Mouse (Mus musculus) heart, embryonic 12.5 days (tissue): ENCODE measurements at regions not wholly inside any gene's neighbourhood (a gene's known extent, or its start where the extent isn't known, plus 50 kb on each side); places are given as distances from the start of the nearest gene placed in this dataset.

ENCODE experiments used
- ATAC-seq: fragments of 200-750 bp; cut with Nextera tagmentation; 2 replicates; pipeline ENCODE4 v1.8.0; 2017; ENCODE audit warnings: moderate TSS enrichment, moderate library complexity; ENCODE audit not compliant: insufficient number of reproducible peaks, low FRiP score
- H3K27ac ChIP-seq: fragments of 300-500 bp; sonication (generic); 2 replicates; pipeline ENCODE4 v1.5.1; 2016; ENCODE audit warnings: mild to moderate bottlenecking, moderate library complexity; ENCODE audit not compliant: poor library complexity, severe bottlenecking
- H3K27me3 ChIP-seq: fragments of 300-500 bp; sonication (generic); replicated peaks from 2 replicates; pipeline ENCODE4 v1.6.1; 2016; ENCODE audit warnings: mild to moderate bottlenecking, moderate library complexity
- H3K36me3 ChIP-seq: fragments of 300-500 bp; sonication (generic); 2 replicates; pipeline ENCODE4 v1.6.1; 2016; ENCODE audit warnings: mild to moderate bottlenecking, moderate library complexity
- H3K4me1 ChIP-seq: fragments of 300-500 bp; sonication (generic); replicated peaks from 2 replicates; pipeline ENCODE4 v1.6.1; 2016; ENCODE audit warnings: mild to moderate bottlenecking
- H3K4me2 ChIP-seq: fragments of 300-500 bp; sonication (generic); 2 replicates; pipeline ENCODE4 v1.6.1; 2016; ENCODE audit warnings: mild to moderate bottlenecking, moderate library complexity
- H3K4me3 ChIP-seq: fragments of 300-500 bp; sonication (generic); 2 replicates; pipeline ENCODE4 v1.5.1; 2016; ENCODE audit warnings: mild to moderate bottlenecking
- H3K9ac ChIP-seq: fragments of 300-500 bp; sonication (generic); 2 replicates; pipeline ENCODE4 v1.6.1; 2016; ENCODE audit warnings: mild to moderate bottlenecking, moderate library complexity
- H3K9me3 ChIP-seq: fragments of 300-500 bp; sonication (generic); replicated peaks from 2 replicates; pipeline ENCODE4 v1.6.1; 2016; ENCODE audit warnings: mild to moderate bottlenecking, moderate library complexity
- WGBS: fragments of 180-500 bp; shearing (Covaris S2); methylation state at CpG from one replicate; pipeline ENCODE4 v1.1.7; 2016; 5-methylcytosine and 5-hydroxymethylcytosine counted together

DNA sequence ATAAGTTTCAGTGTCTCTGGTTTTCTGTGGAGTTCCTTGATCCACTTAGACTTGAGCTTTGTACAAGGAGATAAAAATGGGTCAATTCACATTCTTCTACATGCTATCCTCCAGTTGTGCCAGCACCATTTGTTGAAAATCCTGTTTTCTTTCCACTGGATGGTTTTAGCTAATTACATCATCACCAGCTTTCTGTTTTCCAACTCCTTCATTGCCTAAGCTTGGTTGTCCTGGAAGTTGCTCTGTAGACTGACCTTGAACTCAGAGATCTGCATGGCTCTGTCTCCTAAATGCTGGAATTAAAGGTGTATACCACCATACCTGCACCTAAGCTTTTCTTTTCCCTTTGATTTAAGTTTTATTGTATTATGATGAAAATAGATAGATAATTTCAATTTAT lies 306.2 kb downstream of the Etaa1 start:
- no peaks in the 10 kb centered on the region for H3K36me3 ChIP-seq
- ATAC-seq: no peak
- no peak overlapping the region for H3K9ac ChIP-seq
- no peak overlapping the region for H3K4me3 ChIP-seq
- no peak overlapping the region for H3K4me2 ChIP-seq
- H3K4me1 ChIP-seq: no peaks in the 10 kb centered on the region
- H3K27ac ChIP-seq: no peak overlapping the region
- H3K9me3 ChIP-seq: no peaks in the 10 kb centered on the region
- no peaks in the 10 kb centered on the region for H3K27me3 ChIP-seq

DNA sequence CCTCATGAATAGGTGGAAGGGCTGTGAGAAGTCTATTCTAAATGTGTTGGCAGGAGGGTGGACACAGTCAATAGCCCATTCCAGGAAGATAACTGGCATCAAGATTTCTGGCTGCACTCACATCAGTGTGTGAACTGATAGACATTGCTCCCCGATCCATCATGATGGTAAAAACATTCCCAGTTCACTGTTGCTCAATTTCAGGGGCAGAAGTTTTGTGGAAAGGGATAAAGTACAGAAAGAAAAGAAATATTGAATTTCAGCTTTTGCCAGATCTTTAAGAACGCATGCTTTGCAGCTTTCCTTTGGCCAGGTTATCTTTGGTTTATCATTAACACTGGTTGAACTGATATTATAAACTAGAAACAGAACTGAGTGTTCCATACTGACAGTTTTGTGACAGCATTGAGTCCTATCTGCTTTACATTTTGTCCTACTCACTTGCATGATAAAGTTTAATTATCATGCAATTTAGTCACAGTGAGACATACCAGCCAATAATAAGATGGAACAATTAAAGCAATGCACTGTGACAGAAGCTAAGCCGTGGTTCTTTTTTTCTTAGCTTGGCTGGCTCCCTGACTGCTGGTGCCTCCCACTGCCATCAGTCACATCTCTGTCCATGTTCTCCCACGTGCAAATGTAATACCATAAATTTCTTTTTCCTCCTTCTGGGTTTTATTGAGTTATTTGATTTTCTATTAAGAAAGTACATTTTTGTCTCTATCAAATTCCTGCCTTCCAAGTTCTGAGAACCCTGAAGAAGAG lies 302.1 kb downstream of the Etaa1 start:
- ATAC-seq: no peak
- no peaks in the 10 kb centered on the region for H3K36me3 ChIP-seq
- no peak overlapping the region for H3K9ac ChIP-seq
- H3K4me1 ChIP-seq: no peaks in the 10 kb centered on the region
- H3K4me3 ChIP-seq: no peak overlapping the region
- no peak overlapping the region for H3K27ac ChIP-seq
- H3K4me2 ChIP-seq: no peak overlapping the region
- WGBS: 72% methylated on average over 4 of the region's 4 CpGs
- no peaks in the 10 kb centered on the region for H3K27me3 ChIP-seq
- H3K9me3 ChIP-seq: no peaks in the 10 kb centered on the region

DNA sequence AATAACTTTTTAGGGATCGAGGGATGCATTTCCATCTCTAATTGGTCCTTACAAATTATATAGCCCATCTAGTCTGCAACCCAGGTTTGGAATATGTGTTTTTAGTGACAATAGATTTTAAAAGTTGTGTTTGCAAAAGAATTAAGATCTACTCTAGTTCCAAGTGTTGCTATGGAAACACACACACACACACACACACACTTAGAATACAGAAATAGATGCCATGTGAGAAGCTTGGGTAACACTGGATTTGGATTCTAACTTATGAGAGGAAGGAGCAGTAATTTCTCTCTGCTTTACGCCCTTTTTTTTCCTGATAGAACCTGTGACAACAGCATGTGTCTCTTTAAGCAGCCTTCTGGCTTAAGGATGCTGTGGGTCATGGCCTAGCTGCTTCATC lies 297.8 kb downstream of the Etaa1 start:
- Histone ChIP-seq H3K4me2 (no peak overlapping the region), H3K4me3 (no peak overlapping the region), H3K27ac (no peak overlapping the region), H3K4me1 (no peaks in the 10 kb centered on the region), H3K36me3 (no peaks in the 10 kb centered on the region), H3K9ac (no peak overlapping the region), H3K9me3 (no peaks in the 10 kb centered on the region), H3K27me3 (no peaks in the 10 kb centered on the region)
- WGBS: 80% methylated on average over 2 of the region's 2 CpGs
- no peak for ATAC-seq

DNA sequence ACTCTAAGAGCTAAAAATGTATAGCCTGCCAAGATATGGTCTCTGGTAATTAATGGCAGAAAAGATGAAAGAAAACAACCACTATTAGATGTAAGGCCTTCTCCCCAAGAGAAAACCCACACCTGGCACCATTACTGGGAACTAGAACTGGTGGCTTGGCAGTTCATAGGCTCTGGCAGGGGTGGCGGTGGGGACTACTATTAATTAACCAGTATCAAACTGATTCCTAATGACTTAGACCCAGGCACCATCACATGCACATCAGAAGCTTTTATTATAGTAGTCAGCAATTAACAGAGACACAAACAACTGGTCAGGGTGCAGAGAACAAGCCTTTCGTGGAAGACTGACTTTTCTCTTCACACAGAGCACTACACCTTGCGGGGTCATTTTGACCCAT lies 296.0 kb downstream of the Etaa1 start:
- no peak for ATAC-seq

GRCm38 (mm10) chr11:17658289-17658688 lies 295.4 kb downstream of the Etaa1 start:
- H3K4me1 ChIP-seq: no peaks in the 10 kb centered on the region
- H3K27ac ChIP-seq: no peak overlapping the region
- no peaks in the 10 kb centered on the region for H3K9me3 ChIP-seq
- no peak for ATAC-seq
- no peaks in the 10 kb centered on the region for H3K27me3 ChIP-seq
- H3K4me2 ChIP-seq: no peak overlapping the region
- H3K9ac ChIP-seq: no peak overlapping the region
- no peak overlapping the region for H3K4me3 ChIP-seq
- H3K36me3 ChIP-seq: no peaks in the 10 kb centered on the region
- 80% methylated on average over 3 of the region's 3 CpGs for WGBS

More for the DNA sequence above, 296.0 kb downstream of the Etaa1 start:
- Histone ChIP-seq H3K4me2 (no peak overlapping the region), H3K9me3 (no peaks in the 10 kb centered on the region), H3K4me1 (no peaks in the 10 kb centered on the region), H3K36me3 (no peaks in the 10 kb centered on the region), H3K9ac (no peak overlapping the region), H3K27me3 (no peaks in the 10 kb centered on the region), H3K4me3 (no peak overlapping the region), H3K27ac (no peak overlapping the region)
- 88% methylated on average over 3 of the region's 3 CpGs for WGBS

- no peaks in the 10 kb centered on the region for H3K27me3 ChIP-seq
- no peaks in the 10 kb centered on the region for H3K36me3 ChIP-seq
- WGBS: 88% methylated on average over 4 of the region's 4 CpGs
- H3K9ac ChIP-seq: no peak overlapping the region
- no peak overlapping the region for H3K4me3 ChIP-seq
- H3K27ac ChIP-seq: no peak overlapping the region
- H3K9me3 ChIP-seq: no peaks in the 10 kb centered on the region
- 0 out of 2 replicates have a peak, but pooled peaks cover 1% of the 10 kb centered on the region for H3K4me1 ChIP-seq
- no peak for ATAC-seq
- no peak overlapping the region for H3K4me2 ChIP-seq
Measured at GRCm38 (mm10) chr11:17658717-17659116, 295.0 kb downstream of the Etaa1 start.

GRCm38 (mm10) chr11:17663893-17664292 lies 289.8 kb downstream of the Etaa1 start:
- H3K9ac ChIP-seq: no peak overlapping the region
- no peaks in the 10 kb centered on the region for H3K9me3 ChIP-seq
- H3K4me2 ChIP-seq: no peak overlapping the region
- 0 out of 2 replicates have a peak, but pooled peaks cover 5% of the 10 kb centered on the region for H3K4me1 ChIP-seq
- no peak overlapping the region for H3K27ac ChIP-seq
- no peaks in the 10 kb centered on the region for H3K36me3 ChIP-seq
- 70% methylated on average over 5 of the region's 5 CpGs for WGBS
- no peak for ATAC-seq
- H3K4me3 ChIP-seq: no peak overlapping the region
- H3K27me3 ChIP-seq: no peaks in the 10 kb centered on the region

DNA sequence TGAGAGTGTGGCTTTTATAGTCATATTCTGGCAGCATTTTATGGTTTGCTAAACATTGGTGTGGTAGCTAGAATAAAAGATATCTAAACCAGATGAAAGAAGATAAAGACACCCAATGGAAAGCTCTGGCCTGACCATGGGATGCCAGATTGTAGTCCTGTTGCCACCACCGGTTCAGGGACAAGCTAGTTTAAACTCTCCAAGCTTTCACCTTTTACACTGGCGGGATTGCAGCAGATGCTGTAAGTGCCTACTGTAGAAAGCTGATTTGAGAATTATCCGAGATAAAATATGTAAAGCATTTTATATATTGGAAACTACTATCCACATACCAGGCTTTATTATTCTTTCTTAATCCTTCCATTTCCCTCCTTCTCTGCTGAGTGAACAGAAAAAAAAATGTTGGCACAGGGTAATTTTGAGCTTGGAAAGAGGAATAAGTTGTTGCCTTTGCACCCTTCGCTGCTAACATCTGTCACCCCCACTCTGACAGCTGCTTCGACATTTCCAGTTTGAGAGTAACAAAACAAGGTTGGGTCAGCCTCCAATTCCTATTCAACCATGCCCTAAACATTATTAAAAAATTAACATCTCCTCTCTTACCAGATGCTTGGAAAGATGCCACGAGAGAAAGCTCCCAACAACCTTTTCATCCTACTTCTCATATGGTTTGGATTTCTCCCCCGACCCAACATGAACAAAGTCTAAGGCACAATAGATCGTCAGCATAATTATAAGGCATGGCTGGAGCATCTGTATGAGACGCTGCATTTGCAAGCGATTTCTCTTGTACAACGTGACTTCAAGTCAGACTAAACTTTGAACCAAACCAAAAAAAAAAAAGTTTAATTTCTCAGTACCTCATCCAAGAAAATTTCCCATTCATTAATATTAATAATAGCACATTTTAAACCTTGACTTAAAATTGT lies 287.8 kb downstream of the Etaa1 start:
- H3K27me3 ChIP-seq: no peaks in the 10 kb centered on the region
- H3K4me1 ChIP-seq: 0 out of 2 replicates have a peak, but pooled peaks cover 5% of the 10 kb centered on the region
- H3K4me2 ChIP-seq: no peak overlapping the region
- no peaks in the 10 kb centered on the region for H3K36me3 ChIP-seq
- 81% methylated on average over 11 of the region's 11 CpGs for WGBS
- H3K9me3 ChIP-seq: no peaks in the 10 kb centered on the region
- no peak overlapping the region for H3K4me3 ChIP-seq
- ATAC-seq: no peak
- no peak overlapping the region for H3K9ac ChIP-seq
- no peak overlapping the region for H3K27ac ChIP-seq

DNA sequence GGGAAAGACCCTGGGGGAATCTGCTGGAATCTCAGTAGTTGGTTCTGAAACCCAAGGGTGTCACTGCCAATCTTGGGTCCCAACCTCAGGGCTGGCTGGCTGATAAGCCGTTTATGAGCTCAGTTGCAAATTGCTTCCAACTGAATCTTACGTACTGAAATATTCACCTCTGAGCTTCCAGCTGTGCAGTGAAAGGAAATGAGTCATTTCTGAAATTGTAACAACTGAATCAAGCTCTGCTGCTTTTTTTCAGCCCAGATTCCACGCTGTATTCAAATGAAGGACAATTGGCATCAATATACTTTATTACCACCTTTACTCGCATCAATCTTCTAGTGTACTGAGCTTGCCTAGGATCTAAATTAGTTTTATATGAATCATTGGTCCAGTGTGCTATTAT lies 272.7 kb downstream of the Etaa1 start:
- Histone ChIP-seq H3K4me1 (0 out of 2 replicates have a peak, but pooled peaks cover 3% of the 10 kb centered on the region), H3K4me3 (no peak overlapping the region), H3K9me3 (no peaks in the 10 kb centered on the region), H3K27me3 (no peaks in the 10 kb centered on the region), H3K4me2 (no peak overlapping the region), H3K9ac (no peak overlapping the region), H3K36me3 (no peaks in the 10 kb centered on the region), H3K27ac (no peak overlapping the region)
- WGBS: 54% methylated on average over 4 of the region's 4 CpGs
- ATAC-seq: no peak

DNA sequence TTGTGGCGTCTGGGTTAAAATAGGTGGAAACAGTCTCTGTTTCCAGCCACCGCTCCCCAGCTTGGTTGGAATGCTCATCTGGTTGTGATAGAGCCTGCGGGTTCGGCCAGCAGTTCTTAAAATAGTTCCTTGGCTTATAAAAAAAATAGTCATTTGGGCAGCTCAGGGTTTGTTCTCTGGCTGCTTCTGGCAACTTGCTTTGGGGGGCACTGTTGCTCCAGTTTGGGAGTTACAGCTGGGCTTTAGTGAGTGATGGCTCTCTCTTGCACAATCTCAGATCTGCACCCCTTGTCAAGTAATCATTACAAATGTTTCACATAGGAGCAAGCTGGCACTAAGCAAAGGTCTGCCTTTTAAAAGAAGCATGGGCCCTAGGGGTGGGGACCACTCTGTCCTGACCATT lies 268.0 kb downstream of the Etaa1 start:
- no peak for ATAC-seq
- Histone ChIP-seq H3K27ac (0 out of 2 replicates have a peak overlapping the region, but pooled peaks have one; percentile 6), H3K4me1 (peaks cover 9% of the 10 kb centered on the region; the same call in 1 of the 2 replicates), H3K4me2 (peak overlapping the region; percentile 34), H3K27me3 (no peaks in the 10 kb centered on the region), H3K9ac (no peak overlapping the region), H3K9me3 (no peaks in the 10 kb centered on the region), H3K36me3 (no peaks in the 10 kb centered on the region), H3K4me3 (no peak overlapping the region)
- WGBS: 2% methylated on average over 4 of the region's 4 CpGs

DNA sequence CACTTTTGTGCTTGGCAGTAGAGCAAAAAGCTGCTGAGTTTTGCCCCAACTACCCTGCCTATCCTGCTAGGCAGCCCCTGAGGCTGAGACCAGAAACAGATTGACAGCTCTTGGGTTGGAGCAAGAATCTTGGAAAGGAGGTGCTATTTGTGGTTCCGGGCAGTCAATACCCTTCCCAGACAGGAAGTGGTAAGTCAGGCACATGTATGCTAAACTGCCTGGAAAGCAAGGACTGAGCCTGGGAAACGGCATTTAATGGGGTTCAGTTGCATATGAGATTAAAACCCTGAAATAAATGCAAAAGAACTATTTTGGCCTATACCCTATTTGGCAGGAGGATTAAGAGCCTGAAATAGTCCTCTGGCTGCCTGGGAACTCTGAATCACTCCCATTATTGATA lies 266.9 kb downstream of the Etaa1 start:
- WGBS: 36% methylated on average over 2 of the region's 2 CpGs
- Histone ChIP-seq H3K36me3 (no peaks in the 10 kb centered on the region), H3K27me3 (no peaks in the 10 kb centered on the region), H3K9me3 (no peaks in the 10 kb centered on the region), H3K9ac (no peak overlapping the region), H3K4me1 (peaks cover 9% of the 10 kb centered on the region; the same call in 1 of the 2 replicates), H3K4me3 (no peak overlapping the region), H3K27ac (no peak overlapping the region), H3K4me2 (no peak overlapping the region)
- no peak for ATAC-seq
